Mouse (Mus musculus) heart, embryonic 10.5 days (tissue): Measurements from ENCODE around the gene Efl1. TPM values are rescaled to one million over a fixed set of nuclear protein-coding genes. Genes with fewer than 3 reads are reported as not detected.
"Not testable (repeated sequence)": the region's sequence is repeated elsewhere in the genome, so short reads cannot be mapped to it uniquely, and the experiment has no call there.

Experiments used
- DNase-seq: peaks from one replicate; pipeline ENCODE4 v3.0.0-alpha.2; 2017; ENCODE audit warnings: low spot score
- H3K27ac ChIP-seq: fragments of 300-500 bp; sonication (generic); 2 replicates; pipeline ENCODE4 v1.5.1; 2016; ENCODE audit warnings: mild to moderate bottlenecking
- H3K27me3 ChIP-seq: fragments of 300-500 bp; sonication (generic); 2 replicates; pipeline ENCODE4 v1.6.1; 2016; ENCODE audit warnings: mild to moderate bottlenecking; ENCODE audit not compliant: poor library complexity, insufficient read depth, severe bottlenecking
- H3K36me3 ChIP-seq: fragments of 300-500 bp; sonication (generic); 2 replicates; pipeline ENCODE4 v1.6.1; 2016; ENCODE audit warnings: mild to moderate bottlenecking, moderate library complexity
- H3K4me1 ChIP-seq: fragments of 300-500 bp; sonication (generic); 2 replicates; pipeline ENCODE4 v1.6.1; 2016; ENCODE audit warnings: mild to moderate bottlenecking
- H3K4me3 ChIP-seq: fragments of 300-500 bp; sonication (generic); 2 replicates; pipeline ENCODE4 v1.5.1; 2016; ENCODE audit warnings: mild to moderate bottlenecking, moderate library complexity
- H3K9me3 ChIP-seq: fragments of 300-500 bp; sonication (generic); 2 replicates; pipeline ENCODE4 v1.6.1; 2016; ENCODE audit warnings: mild to moderate bottlenecking, moderate library complexity
- WGBS: fragments of 180-500 bp; shearing (Covaris S2); methylation state at CpG from one replicate; pipeline ENCODE4 v1.1.7; 2016; 5-methylcytosine and 5-hydroxymethylcytosine counted together
- polyA plus RNA-seq: library from polyadenylated mRNA; unstranded; fragments of >200 nt; fragmentation: Nextera tagmentation; extraction: Ambion mirVana; gene quantifications from 2 replicates; pipeline ENCODE4 v1.2.1, GENCODE M21; 2016

Gene Efl1
- polyA plus RNA-seq, 1 experiment from 2014 or later, result 18.5 TPM

DNA sequence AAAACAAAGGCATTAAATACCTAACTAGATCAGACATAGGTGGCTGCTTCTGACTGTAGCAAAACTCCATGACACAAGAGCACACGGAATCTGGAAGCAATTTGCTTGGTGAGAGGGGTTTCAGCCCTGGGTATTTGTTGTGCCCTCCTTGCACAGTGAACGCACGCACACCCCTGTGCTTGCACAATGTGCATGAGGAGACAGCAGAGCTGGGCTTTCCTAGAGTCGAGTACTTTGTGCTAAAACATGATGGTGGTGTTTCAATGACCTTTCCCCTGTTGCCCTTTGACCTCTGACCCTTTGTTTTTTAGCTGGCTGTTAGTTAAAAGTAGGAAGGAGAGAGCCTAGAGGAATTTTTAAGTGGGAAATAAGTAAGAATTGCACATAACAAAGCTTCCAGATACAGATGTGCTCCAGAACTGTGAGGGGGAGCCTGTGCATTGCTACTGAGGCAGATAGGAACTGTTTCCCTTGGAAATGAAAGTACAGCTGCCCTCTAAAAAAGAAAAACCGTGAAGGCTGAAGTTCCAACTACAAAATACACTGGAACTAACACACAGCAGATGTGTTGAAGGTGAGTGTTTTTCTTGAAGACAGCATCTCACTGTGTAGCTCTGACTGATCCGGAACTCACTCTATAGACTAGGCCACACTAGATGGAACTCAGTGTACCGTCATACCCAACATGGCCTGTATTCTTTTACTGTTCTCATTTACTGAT, 74.9 kb downstream of the Efl1 start:
- Histone ChIP-seq H3K36me3 (no peaks in the 10 kb centered on the region), H3K9me3 (no peaks in the 10 kb centered on the region), H3K27ac (no peak overlapping the region), H3K27me3 (no peaks in the 10 kb centered on the region), H3K4me3 (no peak overlapping the region), H3K4me1 (peaks cover 45% of the 10 kb centered on the region)
- DNase-seq, result no peak
- WGBS, result 77% methylated on average over 7 of the region's 7 CpGs

DNA sequence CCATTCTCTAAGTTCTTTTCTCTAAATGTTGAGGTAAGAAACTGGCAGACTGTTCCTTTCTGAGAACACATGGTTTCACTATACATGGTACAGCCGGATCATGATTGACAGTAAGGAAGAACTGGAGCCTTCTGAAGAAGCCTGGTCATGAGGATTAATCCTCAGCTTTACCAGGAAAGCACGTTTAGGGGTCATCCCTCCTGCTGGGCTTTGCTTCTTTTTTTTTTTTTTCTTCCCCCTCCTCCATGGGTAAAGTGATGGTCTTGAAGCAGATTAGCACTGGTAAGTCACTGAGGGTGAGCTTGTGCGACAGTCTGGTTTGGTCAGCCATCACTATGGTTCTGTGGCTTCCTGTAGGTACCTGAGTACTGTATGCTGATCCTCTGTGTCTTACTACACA, 76.1 kb downstream of the Efl1 start:
- no peak overlapping the region for H3K27ac ChIP-seq

DNA sequence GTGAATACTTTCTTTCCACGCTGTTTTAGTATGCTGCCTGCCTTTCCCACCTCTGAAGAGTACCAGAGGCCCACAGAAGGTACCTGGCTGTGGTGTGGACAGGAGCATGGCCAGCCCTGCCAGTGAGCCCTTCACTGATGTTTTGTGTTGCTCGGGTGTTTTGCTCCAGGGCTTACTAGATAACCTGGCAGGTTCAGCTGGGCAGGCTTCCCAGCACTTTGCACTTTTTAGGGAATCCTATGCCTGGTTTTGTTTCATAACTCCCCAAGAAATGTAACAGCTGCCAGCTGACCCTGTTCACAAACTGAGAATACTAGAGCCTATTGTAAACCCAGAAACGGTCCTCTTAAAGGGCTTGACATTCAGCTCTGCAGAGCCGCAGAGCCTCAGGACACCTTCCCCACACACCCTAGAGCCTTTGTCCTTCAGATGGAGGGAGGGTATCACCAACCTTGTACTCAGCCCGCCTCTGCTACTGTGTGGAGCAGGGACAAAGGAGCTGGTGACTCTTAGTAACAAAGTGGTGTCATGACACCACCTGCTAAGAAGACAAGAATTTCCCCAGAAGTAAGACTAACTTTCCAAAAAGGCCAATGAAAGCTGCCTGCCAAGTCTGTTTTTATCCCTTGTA, 76.7 kb downstream of the Efl1 start:
- WGBS, result 63% methylated on average over 5 of the region's 5 CpGs
- Histone ChIP-seq H3K4me1 (peaks cover 36% of the 10 kb centered on the region), H3K4me3 (no peak overlapping the region), H3K9me3 (no peaks in the 10 kb centered on the region), H3K36me3 (no peaks in the 10 kb centered on the region), H3K27me3 (no peaks in the 10 kb centered on the region), H3K27ac (no peak overlapping the region)
- no peak for DNase-seq

More for the DNA sequence above, 76.1 kb downstream of the Efl1 start:
- DNase-seq, result no peak
- Histone ChIP-seq H3K9me3 (no peaks in the 10 kb centered on the region), H3K27me3 (no peaks in the 10 kb centered on the region), H3K4me1 (peaks cover 42% of the 10 kb centered on the region), H3K36me3 (no peaks in the 10 kb centered on the region), H3K4me3 (no peak overlapping the region)
- 67% methylated on average over 3 of the region's 3 CpGs for WGBS

DNA sequence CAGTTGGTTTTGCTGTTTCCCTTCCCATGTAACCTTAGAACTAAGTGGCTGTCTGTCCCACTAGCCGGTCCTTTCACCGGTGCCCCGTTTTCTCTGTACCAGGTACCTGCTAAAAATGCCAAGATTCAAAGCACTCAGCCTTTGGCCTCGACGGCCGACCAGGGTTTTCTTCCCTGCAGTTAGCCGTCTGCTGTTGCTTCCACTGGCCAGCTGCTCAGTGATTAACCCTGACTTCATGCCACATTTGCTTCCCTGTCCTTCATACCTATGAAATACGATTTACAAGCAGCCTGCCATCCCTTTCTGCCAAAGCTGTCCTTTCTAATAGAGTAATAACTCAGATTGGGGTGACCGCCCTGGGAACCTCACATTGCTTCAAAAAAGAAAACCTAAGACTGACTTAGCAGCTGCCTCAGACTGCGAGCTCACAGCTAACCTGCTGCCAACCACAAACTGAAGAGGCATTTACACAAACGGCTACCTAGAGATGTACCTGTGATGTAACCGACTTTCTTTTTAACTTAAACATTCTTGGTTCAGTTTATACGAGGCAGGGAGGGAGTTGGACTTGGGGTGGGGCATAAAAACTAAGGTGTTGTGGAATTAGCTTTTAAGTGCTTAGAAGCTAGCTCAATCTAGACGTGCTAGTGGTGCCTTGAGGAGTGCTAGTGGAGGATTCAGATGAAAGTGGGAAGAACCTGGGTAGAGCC, 77.5 kb downstream of the Efl1 start:
- H3K9me3 ChIP-seq, result no peaks in the 10 kb centered on the region
- no peak for DNase-seq
- H3K27me3 ChIP-seq, result no peaks in the 10 kb centered on the region
- H3K4me1 ChIP-seq, result peaks cover 30% of the 10 kb centered on the region
- no peaks in the 10 kb centered on the region for H3K36me3 ChIP-seq
- WGBS, result 83% methylated on average over 14 of the region's 14 CpGs
- no peak overlapping the region; the same call in 1 of the 2 replicates for H3K27ac ChIP-seq
- H3K4me3 ChIP-seq, result no peak overlapping the region

DNA sequence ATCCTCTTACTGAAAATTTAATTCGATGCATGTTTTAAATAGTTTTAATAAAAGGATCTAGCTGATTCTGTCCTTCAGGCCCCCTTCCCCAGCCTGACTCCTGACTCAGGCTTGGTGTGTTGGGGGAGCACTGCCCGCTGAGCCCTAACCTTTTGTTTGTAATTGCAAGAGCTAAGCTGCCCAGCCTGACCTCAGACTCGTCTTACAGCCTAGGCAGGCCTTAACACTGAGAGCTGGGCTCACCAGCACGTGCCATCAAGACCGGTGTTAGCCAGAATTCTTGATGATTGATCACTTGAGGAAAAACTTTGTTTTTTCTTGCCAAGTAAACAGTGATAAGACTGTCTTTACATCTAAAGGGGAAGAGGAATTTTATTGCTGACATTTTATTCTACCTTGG, 78.7 kb downstream of the Efl1 start:
- no peaks in the 10 kb centered on the region for H3K9me3 ChIP-seq
- no peak overlapping the region for H3K4me3 ChIP-seq
- no peak overlapping the region for H3K27ac ChIP-seq
- DNase-seq, result no peak
- no peaks in the 10 kb centered on the region for H3K27me3 ChIP-seq
- H3K36me3 ChIP-seq, result no peaks in the 10 kb centered on the region
- peaks cover 20% of the 10 kb centered on the region for H3K4me1 ChIP-seq
- WGBS, result 57% methylated on average over 5 of the region's 5 CpGs

DNA sequence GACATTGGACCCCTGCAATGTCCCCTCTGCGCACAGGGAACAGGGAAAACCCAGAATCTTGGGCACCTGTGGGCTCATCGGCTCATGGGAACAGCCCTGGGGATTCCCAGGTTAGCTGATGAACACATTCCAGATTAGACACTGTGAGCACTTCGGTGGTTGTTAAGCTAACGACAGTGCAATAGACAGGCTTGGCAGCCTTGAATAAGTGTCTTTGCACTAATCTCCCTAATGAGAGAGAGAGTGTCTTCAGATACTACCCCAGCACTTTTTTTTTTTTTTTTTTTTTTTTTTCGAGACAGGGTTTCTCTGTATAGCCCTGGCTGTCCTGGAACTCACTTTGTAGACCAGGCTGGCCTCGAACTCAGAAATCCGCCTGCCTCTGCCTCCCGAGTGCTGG, 80.6 kb downstream of the Efl1 start:
- not testable (repeated sequence) for H3K27ac ChIP-seq, H3K36me3 ChIP-seq, H3K4me3 ChIP-seq, H3K9me3 ChIP-seq, H3K27me3 ChIP-seq, DNase-seq, H3K4me1 ChIP-seq
- WGBS, result 88% methylated on average over 6 of the region's 8 CpGs

DNA sequence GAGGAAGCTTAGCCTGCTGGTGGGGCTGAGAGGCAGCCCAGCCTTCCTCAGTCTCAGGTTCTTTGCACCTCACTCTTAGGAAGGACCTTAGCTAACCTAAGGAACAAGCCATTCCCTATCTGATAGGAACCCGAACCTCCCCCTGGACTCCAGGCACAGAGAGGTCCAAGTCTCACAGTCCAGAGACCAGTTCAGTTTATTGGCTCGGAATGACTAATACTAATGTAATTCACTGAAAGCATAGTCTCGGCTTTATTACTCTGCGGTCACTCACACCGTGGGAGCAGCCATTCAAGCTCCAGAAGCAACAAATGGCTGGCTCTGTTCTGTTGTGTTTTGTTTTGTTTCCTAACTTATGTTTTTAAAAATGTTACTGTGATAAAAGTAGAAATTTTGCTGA, 84.7 kb downstream of the Efl1 start:
- Histone ChIP-seq H3K4me1 (no peaks in the 10 kb centered on the region), H3K4me3 (no peak overlapping the region), H3K27ac (no peak overlapping the region), H3K36me3 (peaks cover 6% of the 10 kb centered on the region; the same call in 1 of the 2 replicates), H3K27me3 (no peaks in the 10 kb centered on the region), H3K9me3 (no peaks in the 10 kb centered on the region)
- peak; percentile 27 for DNase-seq
- 79% methylated on average over 5 of the region's 5 CpGs for WGBS

DNA sequence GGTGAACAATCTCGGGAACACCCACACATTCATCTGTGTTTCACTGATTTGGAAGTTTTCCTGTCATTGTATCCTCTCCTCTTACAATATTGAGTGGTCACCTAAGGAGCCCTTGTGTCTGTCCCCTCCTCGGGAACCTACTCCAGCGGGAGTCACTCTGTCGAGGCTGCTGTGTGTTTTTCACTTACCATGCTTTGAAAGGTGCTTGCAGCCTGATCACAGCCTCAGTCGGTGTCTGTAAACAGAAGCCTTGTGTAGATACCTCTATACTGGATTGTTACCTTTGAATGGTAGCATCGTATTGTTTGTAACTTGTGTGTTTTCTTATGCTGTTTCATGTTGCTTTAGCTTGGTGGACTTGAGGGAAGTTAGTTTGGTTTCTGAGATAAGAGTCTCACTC, 85.6 kb downstream of the Efl1 start:
- no peaks in the 10 kb centered on the region for H3K4me1 ChIP-seq
- 66% methylated on average over 6 of the region's 6 CpGs for WGBS
- peaks cover 6% of the 10 kb centered on the region; the same call in 1 of the 2 replicates for H3K36me3 ChIP-seq
- H3K27me3 ChIP-seq, result no peaks in the 10 kb centered on the region
- H3K9me3 ChIP-seq, result no peaks in the 10 kb centered on the region
- H3K27ac ChIP-seq, result no peak overlapping the region
- DNase-seq, result no peak
- H3K4me3 ChIP-seq, result no peak overlapping the region

DNA sequence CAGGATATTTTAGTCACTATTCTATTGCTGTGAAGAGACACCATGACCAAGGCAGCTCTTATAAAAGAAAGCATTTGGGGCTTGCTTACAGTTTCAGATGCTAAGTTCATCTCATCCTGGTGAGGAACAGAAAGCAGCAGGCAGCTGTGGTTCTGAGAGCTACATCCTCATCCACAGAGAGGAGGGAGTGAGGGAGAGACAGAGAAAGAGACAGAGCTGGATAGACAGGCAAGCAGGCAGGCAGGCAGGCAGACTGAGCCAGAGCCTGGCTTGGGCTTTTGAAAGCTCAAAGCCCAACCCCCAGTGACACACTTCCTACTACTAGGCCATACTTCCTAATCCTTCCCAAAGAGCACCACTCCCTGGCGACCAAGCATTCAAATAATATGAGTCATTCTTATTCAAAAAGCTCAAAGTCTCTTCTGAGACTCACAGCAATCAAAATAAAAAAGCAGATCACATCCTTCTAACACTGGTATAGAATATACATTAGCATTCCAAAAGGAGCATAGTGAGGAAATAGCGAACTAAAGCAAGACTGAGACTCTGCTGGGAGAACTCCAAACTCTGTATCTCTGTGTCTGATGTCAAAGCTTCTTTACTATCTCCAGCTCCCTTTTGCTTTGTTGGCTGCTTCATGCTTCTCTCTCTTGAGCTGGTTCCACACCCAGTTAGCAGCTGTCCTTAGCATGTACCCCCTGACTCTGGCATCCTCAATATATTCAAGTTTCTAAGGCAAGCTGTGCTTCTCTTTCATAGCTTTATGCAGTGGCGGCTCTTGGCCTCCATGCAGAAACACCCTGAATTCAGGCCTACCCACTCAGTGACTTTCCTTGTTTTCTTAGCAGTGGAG, 86.6 kb downstream of the Efl1 start:
- WGBS, result 89% methylated on average over 3 of the region's 3 CpGs
- Histone ChIP-seq H3K27ac (no peak overlapping the region), H3K36me3 (peaks cover 6% of the 10 kb centered on the region; the same call in 1 of the 2 replicates)

DNA sequence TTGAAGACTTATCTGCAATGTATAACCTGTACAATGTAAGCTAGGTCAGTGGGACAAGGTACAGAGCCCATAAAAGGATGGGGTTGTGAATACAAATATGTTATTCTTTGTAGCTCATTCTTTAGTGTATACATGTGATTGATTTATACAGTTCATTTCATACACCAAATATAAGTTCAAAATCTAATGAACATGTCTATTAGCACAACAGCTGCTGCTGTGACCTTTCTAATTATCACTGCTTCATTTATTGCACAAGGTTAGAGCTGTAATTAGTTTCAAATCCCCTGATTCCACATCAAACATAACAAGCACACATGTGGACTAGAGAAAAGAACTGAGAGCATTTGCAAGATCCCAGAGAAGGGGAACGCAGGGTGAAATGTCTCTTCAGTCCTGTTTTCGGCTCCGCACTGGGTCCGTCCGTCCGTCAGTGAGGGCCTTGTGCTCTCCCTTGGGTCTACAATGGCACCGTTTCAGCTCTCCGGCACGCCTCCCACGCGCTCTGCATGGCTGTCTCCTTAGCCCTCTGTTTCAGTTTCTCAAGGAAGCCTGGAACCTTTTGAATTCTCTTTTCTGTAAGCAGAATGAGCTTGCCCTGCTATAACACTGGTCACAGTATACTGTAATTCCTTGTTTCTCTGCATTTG, 94.8 kb downstream of the Efl1 start:
- Histone ChIP-seq H3K27ac (no peak overlapping the region), H3K27me3 (no peaks in the 10 kb centered on the region), H3K4me1 (no peaks in the 10 kb centered on the region), H3K9me3 (no peaks in the 10 kb centered on the region), H3K36me3 (peaks cover 2% of the 10 kb centered on the region; the same call in 1 of the 2 replicates), H3K4me3 (no peak overlapping the region)
- DNase-seq, result no peak
- 91% methylated on average over 11 of the region's 11 CpGs for WGBS

More for the DNA sequence above, 86.6 kb downstream of the Efl1 start:
- Histone ChIP-seq H3K4me3 (no peak overlapping the region), H3K27me3 (no peaks in the 10 kb centered on the region), H3K4me1 (no peaks in the 10 kb centered on the region), H3K9me3 (no peaks in the 10 kb centered on the region)
- no peak for DNase-seq

DNA sequence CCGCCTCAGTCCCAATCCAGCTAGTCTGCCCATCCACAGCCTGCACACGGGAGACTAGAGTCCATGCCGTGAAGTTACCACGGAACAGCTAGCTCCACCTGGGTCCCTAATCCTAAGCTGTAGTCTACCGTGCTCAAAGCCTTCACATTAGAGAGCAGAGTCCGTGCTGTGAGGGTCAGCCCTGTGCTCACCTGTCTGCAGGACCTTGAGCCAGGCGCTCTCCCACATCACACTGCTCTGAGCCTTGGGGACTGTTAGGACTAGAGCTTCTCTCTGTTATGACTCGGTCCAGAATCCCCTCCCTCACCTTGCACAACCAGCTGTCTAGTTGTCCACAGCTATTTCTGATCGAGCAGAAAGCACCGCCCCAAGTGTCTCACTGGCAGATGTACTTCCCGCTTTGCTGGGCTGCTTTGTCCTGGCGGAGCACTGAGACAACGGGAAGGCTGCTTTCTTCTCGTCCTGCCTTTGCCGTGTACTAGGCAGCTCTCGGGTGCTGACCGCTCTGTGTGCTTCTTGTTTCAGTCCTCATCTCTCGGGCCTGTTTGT, 95.8 kb downstream of the Efl1 start:
- 0 out of 2 replicates have a peak, but pooled peaks cover 2% of the 10 kb centered on the region for H3K4me1 ChIP-seq
- WGBS, result 80% methylated on average over 18 of the region's 18 CpGs
- no peaks in the 10 kb centered on the region for H3K27me3 ChIP-seq
- no peak overlapping the region for H3K27ac ChIP-seq
- H3K36me3 ChIP-seq, result peaks cover 2% of the 10 kb centered on the region; the same call in 1 of the 2 replicates
- no peak for DNase-seq
- no peaks in the 10 kb centered on the region for H3K9me3 ChIP-seq
- H3K4me3 ChIP-seq, result no peak overlapping the region

DNA sequence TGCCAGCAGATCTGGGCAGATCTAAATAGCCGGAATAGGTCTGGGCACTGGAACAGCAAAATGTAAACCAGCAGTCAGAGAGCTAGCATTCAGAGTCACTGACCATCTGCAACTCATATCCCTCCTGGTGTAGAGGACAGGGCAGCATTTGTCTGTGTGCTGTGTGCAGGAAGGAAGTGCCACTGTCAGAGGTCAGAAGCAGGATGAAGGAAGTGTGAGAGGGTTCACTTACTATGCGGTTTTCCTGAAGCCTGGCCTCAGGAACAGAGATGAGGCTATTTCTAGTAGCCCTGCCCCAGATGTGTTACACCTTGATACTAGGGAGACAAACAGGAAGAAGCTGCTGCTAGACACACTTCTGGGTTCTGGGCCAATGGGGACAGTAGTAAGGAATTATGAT, 100.4 kb downstream of the Efl1 start:
- Histone ChIP-seq H3K27ac (no peak overlapping the region), H3K9me3 (no peaks in the 10 kb centered on the region), H3K27me3 (no peaks in the 10 kb centered on the region), H3K4me3 (no peak overlapping the region), H3K4me1 (peaks cover 17% of the 10 kb centered on the region), H3K36me3 (no peaks in the 10 kb centered on the region)
- WGBS, result 61% methylated on average over 2 of the region's 2 CpGs
- DNase-seq, result no peak
